Mouse (Mus musculus) T-helper 17 cell (primary cell): ENCODE results near the gene Pde4b.

Experiments used
- in situ Hi-C, 2 experiments: fragments of 300-600 bp; cut with MboI, MseI; formaldehyde crosslinking; loops; 1 replicate in 1 of 2; 2 replicates in 1 of 2; pipeline ENCODE4 v1.15.1; 2025; ENCODE audit warnings: high pct_unique_total_duplicates in 2 of 2

Gene Pde4b

GRCm38 (mm10) chr4:102630261-102630660, 542.9 kb downstream of the Pde4b start:
- in situ Hi-C loops, result no loop called here

DNA sequence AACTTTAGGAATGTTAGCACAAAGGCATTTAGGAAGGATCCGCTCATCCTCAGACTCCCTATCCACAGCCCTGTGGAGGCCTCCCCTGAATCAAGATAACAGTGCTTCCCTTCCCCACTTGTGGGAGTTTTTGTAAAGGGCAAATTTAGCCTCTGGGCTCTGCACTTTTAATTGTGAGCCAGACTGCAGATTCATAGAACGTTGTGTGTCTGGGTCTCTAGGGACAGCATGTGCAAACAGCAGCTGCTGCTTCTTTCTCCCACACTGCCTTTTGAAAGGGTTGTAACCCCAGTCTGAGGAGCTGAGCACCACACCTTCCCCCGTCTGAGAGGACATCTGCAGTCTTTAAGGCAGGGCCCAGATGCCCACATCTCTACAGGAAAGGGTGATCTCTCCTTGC, 544.3 kb downstream of the Pde4b start:
- in situ Hi-C loops, result no loop called here

- in situ Hi-C loops, result no loop called here
These were observed 545.9 kb downstream of the Pde4b start for GRCm38 (mm10) chr4:102633241-102633640.

DNA sequence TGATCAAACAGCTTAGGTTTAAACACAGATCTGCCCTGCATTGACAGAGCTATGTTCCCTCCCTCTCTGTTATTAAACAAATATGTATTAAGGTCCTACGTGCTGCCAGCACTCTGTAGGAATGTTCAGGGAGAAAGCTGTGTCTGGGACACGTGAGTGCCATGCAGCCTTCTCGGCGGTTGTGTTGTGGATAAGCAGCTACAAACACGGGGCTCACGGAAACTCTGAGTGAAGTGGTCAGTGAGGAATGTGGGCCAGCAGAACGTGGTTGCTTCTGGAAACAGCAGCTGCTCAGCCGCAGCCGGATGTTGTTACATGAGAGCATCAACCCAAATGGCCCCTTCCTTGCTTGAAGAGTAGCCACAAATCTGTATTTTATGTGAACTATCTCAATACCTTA, 547.9 kb downstream of the Pde4b start:
- in situ Hi-C loops, result no loop called here

- in situ Hi-C loops, result no loop called here
These were observed 548.6 kb downstream of the Pde4b start for GRCm38 (mm10) chr4:102635944-102636343.

GRCm38 (mm10) chr4:102637348-102637910, 550.1 kb downstream of the Pde4b start:
- in situ Hi-C loops, result no loop called here

DNA sequence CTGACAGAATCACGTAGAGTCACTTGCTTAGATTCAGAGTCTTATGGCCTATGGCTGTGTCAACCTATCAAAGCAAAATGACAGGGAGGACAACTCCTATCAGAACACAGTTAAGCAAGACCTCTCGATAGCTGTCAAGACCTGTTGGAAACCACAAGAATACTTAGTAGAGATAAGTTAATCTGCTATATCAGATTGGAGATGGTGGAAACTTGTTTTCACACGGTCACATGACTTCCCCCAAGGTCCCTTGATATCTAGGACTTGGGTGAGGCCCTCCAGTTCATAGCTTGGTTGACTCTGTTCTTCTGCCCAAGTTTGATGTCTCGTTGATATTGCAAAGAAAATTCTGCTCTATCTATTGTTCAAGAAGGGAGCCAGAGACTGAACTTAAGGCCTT, 553.6 kb downstream of the Pde4b start:
- in situ Hi-C loops, result no loop called here

DNA sequence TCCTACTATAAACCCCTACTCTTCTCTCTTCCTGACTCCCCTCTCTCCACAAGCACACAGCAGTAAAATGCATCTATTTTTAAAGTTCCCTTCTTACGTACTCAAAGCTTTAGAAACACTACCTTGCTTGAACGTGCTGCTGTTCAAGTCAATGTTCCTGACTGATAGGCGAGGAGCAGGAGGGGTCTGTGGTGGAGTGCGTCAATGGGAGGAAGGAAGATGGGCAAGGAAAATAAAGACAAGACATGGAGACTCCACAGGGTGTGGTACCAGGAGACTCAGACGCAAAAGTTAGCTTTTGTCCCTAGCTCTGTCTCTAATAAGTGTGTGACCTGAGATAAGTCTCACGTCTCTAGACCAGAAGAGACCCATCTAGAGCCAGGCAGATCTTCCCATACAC, 556.7 kb downstream of the Pde4b start:
- in situ Hi-C loops, result no loop called here

DNA sequence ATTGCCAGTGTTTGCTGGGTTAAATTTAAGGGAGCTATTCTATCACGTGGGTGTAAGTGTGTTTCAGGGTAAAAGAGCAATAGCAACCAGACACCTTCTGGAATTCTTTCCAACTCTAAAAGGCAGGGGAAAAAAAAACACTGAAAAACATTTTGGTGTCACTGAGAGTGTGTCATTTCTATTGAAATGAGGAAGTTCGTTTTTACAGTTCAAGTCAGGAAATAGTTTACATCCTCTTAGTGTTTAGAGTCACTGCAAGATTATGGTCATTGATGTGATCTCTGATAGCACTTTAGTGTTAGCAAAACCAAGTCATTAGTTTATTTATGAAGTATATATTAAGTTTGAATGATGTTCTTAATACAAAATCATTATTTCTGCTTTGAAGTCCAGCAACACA, 559.7 kb downstream of the Pde4b start:
- in situ Hi-C loops, result no loop called here

DNA sequence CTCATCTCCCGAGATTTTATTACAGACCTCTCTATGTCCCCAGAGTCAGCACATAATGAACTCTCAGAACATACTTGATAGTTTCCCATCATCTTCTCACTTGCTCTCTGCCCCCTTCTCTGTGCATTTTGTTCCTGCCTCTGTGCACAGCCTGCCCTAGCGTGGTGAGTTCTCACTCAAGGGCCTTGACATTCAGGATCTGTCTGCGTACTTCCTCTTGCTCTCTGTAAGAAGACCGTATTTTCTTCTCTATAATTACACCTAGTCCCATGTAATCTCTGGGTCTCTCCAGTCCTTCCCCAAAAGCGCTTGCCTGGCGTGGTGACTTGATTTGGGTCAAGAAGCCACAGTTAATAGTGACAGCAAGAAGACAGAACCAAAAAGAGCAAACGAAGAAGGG, 568.0 kb downstream of the Pde4b start:
- in situ Hi-C loops, result loop anchor here (5.0 to 25.0 kb wide), 5 partner anchors 81 to 993 kb away; no protein-coding TSS in a partner anchor

GRCm38 (mm10) chr4:102656494-102657036, 569.2 kb downstream of the Pde4b start:
- in situ Hi-C loops, result loop anchor here (5.0 to 25.0 kb wide), 5 partner anchors 82 to 994 kb away; no protein-coding TSS in a partner anchor
